Mouse (Mus musculus): ENCODE data around the gene Gnb1l. TPM values are rescaled to one million over a fixed set of nuclear protein-coding genes. Genes with fewer than 3 reads are reported as not detected.
A peak's percentile ranks its signal among the peaks of the same experiment; 100 is the strongest.

The Gnb1l gene
- polyA plus RNA-seq, 1 experiment, result 11.3 TPM

DNA sequence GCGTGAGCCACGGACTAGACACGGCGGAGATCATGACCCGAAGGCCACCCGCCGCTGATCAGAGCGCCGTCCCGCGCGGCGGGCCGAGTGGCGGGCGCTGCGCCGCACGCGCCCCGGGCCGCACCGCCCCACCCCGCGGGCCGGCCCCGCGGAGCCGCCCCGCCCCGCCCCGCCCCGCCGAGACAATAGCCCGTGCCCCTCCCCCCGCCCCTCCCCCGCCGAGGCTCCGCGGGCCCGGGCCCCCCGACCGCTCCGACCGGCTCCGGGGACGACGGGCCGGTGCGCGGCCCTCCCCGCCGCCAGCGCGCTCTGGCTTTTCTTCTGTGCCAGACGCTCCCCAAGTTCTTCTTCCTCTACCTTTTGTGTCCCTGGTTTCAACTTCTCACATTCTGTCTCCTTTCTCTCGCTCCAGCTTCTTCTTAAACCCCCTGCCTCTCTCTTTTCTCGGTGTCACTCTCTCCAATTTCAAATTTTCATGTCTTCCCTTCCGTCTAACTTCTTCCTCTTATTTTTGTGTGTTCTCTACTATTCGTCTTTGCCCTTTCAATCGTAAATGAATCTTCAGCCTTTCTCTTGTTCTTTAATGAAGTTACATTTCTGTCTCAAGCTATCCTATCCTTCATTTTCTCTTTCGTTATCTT, 88.5 kb downstream of the Gnb1l start:
- Histone ChIP-seq H3K4me3 (replicated peaks; ENCODE audit: control insufficient read depth, low read depth, low read length) (no peak overlapping the region), H3K27ac (ENCODE audit: control insufficient read depth, insufficient read depth, low read depth, low read length, poor library complexity) (no peak overlapping the region; the same call in 1 of the 2 replicates), H3K4me1 (ENCODE audit: control insufficient read depth, insufficient read depth, low read length) (no peaks in the 10 kb centered on the region)
- 2% methylated on average over 48 of the region's 62 CpGs for WGBS
- TF ChIP-seq CTCF (IDR thresholded peaks at IDR 0.05; ENCODE audit: control insufficient read depth, insufficient read depth, low read length) (no peak), POLR2A (IDR thresholded peaks at IDR 0.05; ENCODE audit: borderline replicate concordance, control insufficient read depth, low read depth, low read length) (no peak)

DNA sequence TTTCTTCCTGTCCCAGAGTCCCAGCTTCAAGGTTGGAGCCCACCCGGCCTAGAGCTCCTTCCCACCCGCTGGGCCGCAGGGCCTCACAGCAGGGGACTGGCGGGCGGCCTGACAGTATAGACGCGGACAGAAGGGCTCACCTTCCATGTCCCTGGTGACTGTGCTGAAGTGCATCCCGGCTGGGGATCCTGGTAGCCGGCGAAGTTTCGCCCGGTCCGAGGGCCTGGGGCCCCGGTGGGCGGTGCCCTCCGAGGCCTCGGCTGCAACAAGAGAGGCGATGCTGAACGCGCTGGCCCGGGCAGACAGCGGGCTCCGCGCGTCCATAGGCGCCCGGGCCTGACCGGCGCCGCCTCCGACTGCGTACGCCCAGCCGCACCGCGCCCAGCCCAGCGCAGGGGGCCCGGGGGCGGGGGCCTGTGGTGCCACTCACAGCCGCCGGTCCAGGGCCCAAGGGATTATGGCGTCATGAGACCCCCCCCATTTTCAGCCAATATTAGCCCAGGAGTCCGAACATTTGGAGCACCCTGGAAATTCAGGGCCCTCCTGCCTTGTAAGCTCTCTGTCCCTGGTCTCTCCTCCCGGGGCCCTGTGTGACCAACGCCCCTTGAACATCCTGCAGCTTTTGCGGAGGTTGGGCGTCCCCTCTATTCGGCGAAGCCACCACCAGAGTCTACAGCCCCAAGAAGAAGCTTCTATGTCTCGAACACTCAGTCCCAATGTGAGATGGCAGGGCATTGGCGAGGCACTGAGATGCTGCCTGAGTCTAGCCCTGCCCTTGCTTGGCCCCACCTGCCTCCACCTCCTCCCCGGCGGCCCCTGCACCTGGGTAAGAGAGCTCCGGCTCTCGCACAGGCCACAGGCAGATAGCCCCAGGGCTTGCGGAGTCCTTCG, 89.6 kb downstream of the Gnb1l start:
- H3K4me1 ChIP-seq (ENCODE audit: control insufficient read depth, insufficient read depth, low read length), result no peaks in the 10 kb centered on the region
- no peak overlapping the region; the same call in 1 of the 2 replicates for H3K27ac ChIP-seq (ENCODE audit: control insufficient read depth, insufficient read depth, low read depth, low read length, poor library complexity)
- no peak overlapping the region for H3K4me3 ChIP-seq (replicated peaks; ENCODE audit: control insufficient read depth, low read depth, low read length)
- TF ChIP-seq POLR2A (IDR thresholded peaks at IDR 0.05; ENCODE audit: borderline replicate concordance, control insufficient read depth, low read depth, low read length) (no peak), CTCF (IDR thresholded peaks at IDR 0.05; ENCODE audit: control insufficient read depth, insufficient read depth, low read length) (no peak)
- WGBS, result 7% methylated on average over 57 of the region's 57 CpGs

DNA sequence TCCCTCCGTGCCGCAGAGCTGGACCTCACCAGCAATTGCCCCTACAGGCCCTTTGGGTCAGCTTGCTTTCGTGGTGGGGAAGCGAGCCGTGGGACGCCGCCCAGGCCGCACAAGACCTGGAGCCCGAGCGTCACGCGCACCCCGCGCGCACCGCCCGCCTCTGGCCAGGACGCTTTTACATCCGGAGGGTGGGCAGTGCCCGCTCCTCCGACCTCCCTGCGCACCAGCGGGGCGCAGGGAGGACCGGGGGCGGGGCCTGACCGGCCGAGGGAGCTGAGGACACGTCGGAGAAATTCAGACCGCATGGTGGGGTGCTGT, 90.2 kb downstream of the Gnb1l start:
- Histone ChIP-seq H3K27ac (ENCODE audit: control insufficient read depth, insufficient read depth, low read depth, low read length, poor library complexity) (no peak overlapping the region; the same call in 1 of the 2 replicates), H3K4me3 (replicated peaks; ENCODE audit: control insufficient read depth, low read depth, low read length) (no peak overlapping the region), H3K4me1 (ENCODE audit: control insufficient read depth, insufficient read depth, low read length) (no peaks in the 10 kb centered on the region)
- 13% methylated on average over 31 of the region's 31 CpGs for WGBS
- no peak for TF ChIP-seq POLR2A (IDR thresholded peaks at IDR 0.05; ENCODE audit: borderline replicate concordance, control insufficient read depth, low read depth, low read length)
- no peak for TF ChIP-seq CTCF (IDR thresholded peaks at IDR 0.05; ENCODE audit: control insufficient read depth, insufficient read depth, low read length)

DNA sequence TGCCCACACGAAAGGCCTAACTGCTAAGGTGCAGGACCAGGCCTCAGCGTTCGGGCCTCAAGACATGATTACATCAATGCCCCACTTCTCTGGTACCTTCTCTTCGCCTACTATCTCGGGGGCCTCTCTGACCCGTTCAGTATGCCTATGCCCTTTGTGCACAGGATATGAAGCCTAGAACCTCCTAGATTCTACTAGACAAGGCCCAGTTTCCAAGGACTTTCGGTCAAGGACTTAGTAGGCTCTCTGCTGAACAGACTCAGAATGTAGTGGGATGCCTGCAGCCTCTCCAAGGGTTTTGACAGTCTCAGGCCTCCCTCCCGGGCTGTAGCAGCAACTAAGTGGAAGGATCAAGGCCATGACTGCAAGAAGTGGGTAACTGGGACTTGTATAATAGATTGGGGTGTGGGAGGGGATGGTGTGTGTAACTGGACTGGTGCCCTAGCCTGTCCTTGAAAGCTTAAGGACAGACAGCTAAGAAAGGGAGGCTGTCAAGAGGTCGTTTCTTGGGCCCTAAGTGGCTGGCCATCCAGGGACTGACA, 90.6 kb downstream of the Gnb1l start:
- WGBS, result 70% methylated on average over 9 of the region's 9 CpGs
- TF ChIP-seq CTCF (IDR thresholded peaks at IDR 0.05; ENCODE audit: control insufficient read depth, insufficient read depth, low read length), result no peak
- TF ChIP-seq POLR2A (IDR thresholded peaks at IDR 0.05; ENCODE audit: borderline replicate concordance, control insufficient read depth, low read depth, low read length), result no peak

DNA sequence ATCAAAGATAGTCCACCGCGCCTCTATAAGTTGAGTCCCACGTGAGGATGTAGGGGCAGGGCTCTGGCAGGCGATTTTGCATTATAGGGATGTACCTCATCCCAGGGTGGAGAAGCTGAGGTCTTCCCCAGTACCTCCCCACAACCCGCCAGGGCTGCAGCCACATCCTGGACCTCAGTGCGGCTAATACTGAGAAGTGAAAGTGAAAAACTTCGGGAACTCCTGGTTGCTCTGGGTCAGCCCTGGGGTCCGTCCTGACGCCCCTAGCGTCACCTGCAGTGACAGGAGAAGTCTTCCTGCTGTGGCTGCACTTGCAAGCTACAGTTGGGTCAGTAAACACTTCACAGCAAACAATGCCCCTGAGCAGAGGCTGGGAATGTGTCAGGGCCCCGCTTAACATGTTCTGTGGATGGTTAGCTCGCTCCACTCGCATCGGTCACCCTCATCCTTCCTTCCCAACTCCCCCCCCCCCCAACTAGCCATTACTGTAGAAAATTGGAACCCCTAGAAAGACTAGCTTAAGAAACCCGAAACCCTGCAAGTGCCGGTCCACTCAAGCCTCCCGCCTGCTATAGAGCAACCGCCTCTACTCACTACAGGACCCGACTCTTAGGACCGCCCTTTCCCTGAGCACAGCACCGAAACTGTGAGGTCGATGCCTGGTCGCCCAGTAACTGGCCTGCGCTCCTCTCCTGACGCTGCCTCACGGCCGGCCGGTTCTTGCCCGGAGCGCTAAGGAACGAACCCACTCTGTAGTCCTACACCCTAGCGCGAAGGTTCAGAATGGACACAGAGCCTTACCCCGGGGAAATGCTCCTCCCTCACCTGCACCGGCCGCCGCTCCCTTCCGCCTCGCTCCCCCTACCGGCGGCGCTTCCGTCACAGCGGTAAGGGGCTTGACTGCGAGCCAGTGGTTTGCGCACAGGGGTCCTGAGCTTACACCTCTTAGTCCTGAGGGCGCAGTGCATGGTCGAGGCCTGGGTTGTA, 91.6 kb downstream of the Gnb1l start, which contains the start of gene Tbx1:
Gene Tbx1 (minus strand): TSS at position 868 of the 987 bp plus-strand sequence.
- 3% methylated on average over 48 of the region's 48 CpGs for WGBS
- H3K4me3 ChIP-seq (replicated peaks; ENCODE audit: control insufficient read depth, low read depth, low read length), result peak within 1 kb of the TSS; percentile 50
- TF ChIP-seq POLR2A (IDR thresholded peaks at IDR 0.05; ENCODE audit: borderline replicate concordance, control insufficient read depth, low read depth, low read length) (no peak), CTCF (IDR thresholded peaks at IDR 0.05; ENCODE audit: control insufficient read depth, insufficient read depth, low read length) (0 out of 2 replicates have a peak, but pooled peaks have one; percentile 28)
- no peak within 1 kb of the TSS for H3K27ac ChIP-seq (ENCODE audit: control insufficient read depth, insufficient read depth, low read depth, low read length, poor library complexity)
- no peaks in the 10 kb centered on the region for H3K4me1 ChIP-seq (ENCODE audit: control insufficient read depth, insufficient read depth, low read length)

More for the DNA sequence above, 90.6 kb downstream of the Gnb1l start:
- no peak overlapping the region for H3K27ac ChIP-seq (ENCODE audit: control insufficient read depth, insufficient read depth, low read depth, low read length, poor library complexity)
- no peaks in the 10 kb centered on the region for H3K4me1 ChIP-seq (ENCODE audit: control insufficient read depth, insufficient read depth, low read length)
- H3K4me3 ChIP-seq (replicated peaks; ENCODE audit: control insufficient read depth, low read depth, low read length), result no peak overlapping the region

DNA sequence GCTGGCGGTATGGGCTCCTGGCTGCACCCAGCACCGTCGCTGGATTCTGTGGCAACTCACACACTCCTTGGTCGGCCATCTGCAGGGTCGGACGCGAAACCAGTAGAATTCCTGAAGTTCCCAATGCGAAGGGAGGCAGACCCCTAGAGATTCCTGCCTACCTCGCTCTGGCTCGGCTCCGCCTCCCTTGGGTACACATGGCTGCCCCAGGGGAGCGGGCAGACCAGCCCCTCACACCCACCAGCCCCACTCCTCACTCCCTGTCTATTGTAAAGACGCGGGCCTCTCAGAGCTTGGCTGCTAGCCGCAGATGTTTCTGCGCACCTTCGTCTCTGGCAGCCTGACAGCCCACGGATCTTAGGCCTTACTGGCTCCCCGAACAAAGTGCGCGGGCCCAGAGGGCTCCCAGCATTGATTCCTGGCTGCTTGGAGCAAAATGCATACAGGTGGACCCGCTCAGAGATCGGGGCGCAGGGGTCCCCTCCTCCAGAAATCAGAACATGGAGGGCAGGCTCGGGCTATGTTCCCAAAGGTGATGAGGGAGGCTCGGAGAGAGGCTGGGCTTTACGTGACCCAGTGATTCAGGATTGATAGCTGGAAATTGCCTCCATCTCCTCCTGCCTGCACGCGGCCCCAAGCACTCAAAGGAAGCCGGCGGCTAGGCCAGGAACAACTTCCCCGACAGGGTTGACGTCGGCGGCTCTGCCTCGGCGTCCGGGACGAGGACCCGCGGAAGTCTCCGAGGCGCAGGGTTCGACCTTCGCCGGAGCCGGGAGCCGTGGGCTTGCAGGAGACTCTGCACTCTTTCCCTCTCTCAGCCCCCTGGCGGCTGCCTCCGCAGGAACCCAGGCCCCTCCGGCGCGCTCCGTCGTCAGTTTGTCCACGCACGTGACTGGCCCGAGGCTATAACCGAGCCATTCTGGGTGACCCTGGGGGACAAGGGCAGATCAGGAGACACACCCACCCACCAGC, 92.8 kb downstream of the Gnb1l start:
- TF ChIP-seq POLR2A (IDR thresholded peaks at IDR 0.05; ENCODE audit: borderline replicate concordance, control insufficient read depth, low read depth, low read length) (no peak), CTCF (IDR thresholded peaks at IDR 0.05; ENCODE audit: control insufficient read depth, insufficient read depth, low read length) (no peak)
- Histone ChIP-seq H3K27ac (ENCODE audit: control insufficient read depth, insufficient read depth, low read depth, low read length, poor library complexity) (no peak overlapping the region), H3K4me1 (ENCODE audit: control insufficient read depth, insufficient read depth, low read length) (no peaks in the 10 kb centered on the region), H3K4me3 (replicated peaks; ENCODE audit: control insufficient read depth, low read depth, low read length) (no peak overlapping the region)
- 9% methylated on average over 59 of the region's 59 CpGs for WGBS

DNA sequence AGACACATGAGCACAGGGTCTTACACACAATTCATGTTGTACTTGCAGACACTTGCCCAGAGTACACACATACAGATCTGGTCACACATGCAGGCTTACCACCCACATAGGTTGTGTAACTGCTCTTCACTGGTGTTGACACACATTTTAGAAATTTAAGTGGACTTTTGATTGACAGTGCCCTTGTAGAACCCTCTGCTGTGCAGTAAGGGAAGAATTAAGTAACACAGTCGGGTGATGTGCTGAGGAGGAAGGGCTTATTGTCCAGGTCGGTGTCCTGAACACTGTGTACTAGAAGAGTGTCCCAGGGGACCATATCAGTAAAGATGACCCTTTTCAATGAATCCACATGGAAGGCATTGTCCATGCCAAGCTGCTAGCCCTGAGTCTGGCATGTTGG, 95.4 kb downstream of the Gnb1l start:
- WGBS, result 35% methylated on average over 2 of the region's 2 CpGs
- no peak overlapping the region for H3K4me3 ChIP-seq (replicated peaks; ENCODE audit: control insufficient read depth, low read depth, low read length)
- H3K4me1 ChIP-seq (ENCODE audit: control insufficient read depth, insufficient read depth, low read length), result no peaks in the 10 kb centered on the region
- TF ChIP-seq CTCF (IDR thresholded peaks at IDR 0.05; ENCODE audit: control insufficient read depth, insufficient read depth, low read length) (no peak), POLR2A (IDR thresholded peaks at IDR 0.05; ENCODE audit: borderline replicate concordance, control insufficient read depth, low read depth, low read length) (no peak)
- H3K27ac ChIP-seq (ENCODE audit: control insufficient read depth, insufficient read depth, low read depth, low read length, poor library complexity), result no peak overlapping the region

Data from bone marrow, adult 2 months (tissue).